Mouse (Mus musculus) C2C12 (cell line): ENCODE measurements at regions not wholly inside any gene's neighbourhood (a gene's known extent, or its start where the extent isn't known, plus 50 kb on each side); places are given as distances from the start of the nearest gene placed in this dataset.

Experiments
- H3K27me3 ChIP-seq: one replicate; pipeline ENCODE4 v1.6.1; 2011; ENCODE audit not compliant: control insufficient read depth, insufficient read depth, insufficient read length
- H3K36me3 ChIP-seq: one replicate; pipeline ENCODE4 v1.6.1; 2011; ENCODE audit not compliant: control insufficient read depth, insufficient read depth
- H3K4me3 ChIP-seq: one replicate; pipeline ENCODE4 v1.5.1; 2011; ENCODE audit warnings: mild to moderate bottlenecking, control low read depth; ENCODE audit not compliant: poor library complexity, insufficient read depth, severe bottlenecking
- H3K79me2 ChIP-seq: one replicate; pipeline ENCODE4 v1.6.1; 2011; ENCODE audit not compliant: control insufficient read depth, insufficient read depth
- H3K79me3 ChIP-seq: one replicate; pipeline ENCODE4 v1.6.1; 2011; ENCODE audit warnings: low read depth, control low read depth
- H3ac ChIP-seq: one replicate; pipeline ENCODE3; 2011; ENCODE audit warnings: low read depth; ENCODE audit not compliant: control insufficient read depth, insufficient read length
- CEBPB ChIP-seq: IDR thresholded peaks from one replicate; pipeline ENCODE4 v1.6.1; 2011; ENCODE audit warnings: low read depth, mild to moderate bottlenecking, control low read depth, moderate library complexity
- CTCF ChIP-seq: IDR thresholded peaks from one replicate; pipeline ENCODE4 v1.5.1; 2011; ENCODE audit not compliant: control insufficient read depth, insufficient read depth, insufficient read length
- FOSL1 ChIP-seq: IDR thresholded peaks from one replicate; pipeline ENCODE4 v1.8.0; 2011; ENCODE audit warnings: mild to moderate bottlenecking, low read length; ENCODE audit not compliant: poor library complexity, insufficient read depth, severe bottlenecking
- MAX ChIP-seq: IDR thresholded peaks from one replicate; pipeline ENCODE4 v1.6.1; 2011; ENCODE audit warnings: mild to moderate bottlenecking, control low read depth
- MYOD1 ChIP-seq: IDR thresholded peaks from one replicate; pipeline ENCODE4 v1.6.1; 2011; ENCODE audit warnings: low read depth; ENCODE audit not compliant: control insufficient read depth, insufficient read length
- MYOG ChIP-seq: IDR thresholded peaks from one replicate; pipeline ENCODE4 v1.6.1; 2011; ENCODE audit not compliant: control insufficient read depth, insufficient read length; ENCODE audit errors: extremely low read depth
- USF1 ChIP-seq: IDR thresholded peaks from one replicate; pipeline ENCODE4 v1.6.1; 2011; ENCODE audit warnings: low read depth, mild to moderate bottlenecking, control low read depth, moderate library complexity

GRCm38 (mm10) chr15:5355332-5355731, 111.3 kb upstream of the Ptger4 start:
- TF ChIP-seq CTCF, result no peak
- TF ChIP-seq FOSL1, result no peak
- TF ChIP-seq MYOG, result no peak
- TF ChIP-seq CEBPB, result no peak
- no peak for TF ChIP-seq MYOD1
- TF ChIP-seq MAX, result no peak
- no peak overlapping the region for H3ac ChIP-seq
- H3K79me3 ChIP-seq, result no peaks in the 10 kb centered on the region
- no peak overlapping the region for H3K4me3 ChIP-seq
- H3K27me3 ChIP-seq, result no peaks in the 10 kb centered on the region
- no peaks in the 10 kb centered on the region for H3K79me2 ChIP-seq
- no peaks in the 10 kb centered on the region for H3K36me3 ChIP-seq

DNA sequence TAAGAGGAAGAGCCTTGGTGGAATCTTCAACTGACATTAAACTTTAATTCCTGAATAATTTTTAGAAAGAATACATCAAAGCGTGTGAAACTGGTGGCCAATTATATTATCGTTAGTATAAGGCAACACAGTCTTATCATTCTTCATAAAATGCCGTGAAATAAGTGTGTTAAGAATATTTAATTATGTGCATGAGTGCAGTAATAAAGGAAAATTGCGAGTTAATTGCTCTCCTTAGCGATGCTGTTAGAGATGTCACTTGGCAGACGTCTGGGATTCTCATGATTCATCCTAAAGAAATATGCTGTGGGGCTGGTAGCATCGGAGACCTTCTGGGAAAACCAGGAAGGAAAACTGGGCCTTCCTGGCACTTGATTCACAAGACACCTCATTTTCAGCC, 110.3 kb upstream of the Ptger4 start:
- Histone ChIP-seq H3K79me3 (no peaks in the 10 kb centered on the region), H3K4me3 (no peak overlapping the region), H3ac (no peak overlapping the region), H3K79me2 (no peaks in the 10 kb centered on the region), H3K27me3 (no peaks in the 10 kb centered on the region), H3K36me3 (no peaks in the 10 kb centered on the region)
- TF ChIP-seq CTCF (no peak), FOSL1 (no peak), USF1 (no peak), MAX (no peak), MYOD1 (no peak), MYOG (no peak), CEBPB (no peak)

DNA sequence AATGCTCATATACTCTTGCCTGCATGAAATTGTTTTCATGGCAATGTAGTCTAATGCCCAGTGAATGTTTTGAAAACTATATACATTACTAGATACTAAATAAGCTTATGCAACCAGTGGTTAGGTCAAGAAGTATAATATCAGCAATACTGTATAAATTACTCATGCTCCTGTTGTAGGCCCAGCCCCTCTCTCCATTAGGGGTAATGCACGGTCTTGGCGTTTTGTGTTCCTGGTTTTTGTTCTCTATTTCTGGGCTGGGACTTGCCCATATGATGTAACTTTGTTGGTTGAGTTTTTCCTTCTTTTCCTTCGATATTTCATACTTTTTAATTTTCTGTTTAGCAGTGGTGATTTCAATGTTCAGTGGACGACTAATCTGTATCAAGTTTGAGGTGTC, 104.9 kb upstream of the Ptger4 start:
- TF ChIP-seq MAX (no peak), CTCF (no peak), MYOG (no peak), FOSL1 (no peak), MYOD1 (no peak), USF1 (no peak), CEBPB (no peak)
- H3ac ChIP-seq, result no peak overlapping the region

DNA sequence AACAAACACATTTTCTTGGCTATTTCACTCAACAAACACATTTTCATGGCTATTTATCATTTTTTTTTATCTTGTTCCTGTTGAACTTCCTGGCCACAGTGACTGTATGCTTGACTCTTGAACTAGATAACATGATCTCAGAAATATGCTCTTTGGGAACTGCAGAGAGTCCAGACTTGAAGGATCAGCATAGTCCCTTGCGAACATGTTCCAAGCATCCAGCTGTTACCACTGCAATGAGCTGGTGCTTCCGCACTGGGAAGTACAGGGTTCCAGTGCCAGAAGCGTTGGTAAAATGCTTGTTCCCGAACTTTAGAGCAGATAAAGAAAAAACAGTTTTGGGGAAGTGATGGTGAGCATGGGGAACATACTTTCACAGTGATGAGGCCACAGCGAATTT, 103.7 kb upstream of the Ptger4 start:
- Histone ChIP-seq H3K4me3 (no peak overlapping the region), H3K36me3 (no peaks in the 10 kb centered on the region), H3K79me2 (no peaks in the 10 kb centered on the region), H3K27me3 (no peaks in the 10 kb centered on the region), H3ac (no peak overlapping the region), H3K79me3 (no peaks in the 10 kb centered on the region)
- TF ChIP-seq CEBPB (no peak), USF1 (no peak), MYOD1 (no peak), MAX (no peak), FOSL1 (no peak), MYOG (no peak), CTCF (no peak)

More for the DNA sequence above, 104.9 kb upstream of the Ptger4 start:
- Histone ChIP-seq H3K27me3 (no peaks in the 10 kb centered on the region), H3K79me3 (no peaks in the 10 kb centered on the region), H3K79me2 (no peaks in the 10 kb centered on the region), H3K36me3 (no peaks in the 10 kb centered on the region), H3K4me3 (no peak overlapping the region)

GRCm38 (mm10) chr15:5346955-5347354, 103.0 kb upstream of the Ptger4 start:
- H3K27me3 ChIP-seq, result no peaks in the 10 kb centered on the region
- TF ChIP-seq MYOD1 (no peak), MAX (no peak), CTCF (no peak), FOSL1 (no peak), MYOG (no peak), USF1 (no peak), CEBPB (no peak)
- no peak overlapping the region for H3ac ChIP-seq
- no peak overlapping the region for H3K4me3 ChIP-seq
- H3K36me3 ChIP-seq, result no peaks in the 10 kb centered on the region
- H3K79me3 ChIP-seq, result no peaks in the 10 kb centered on the region
- no peaks in the 10 kb centered on the region for H3K79me2 ChIP-seq

DNA sequence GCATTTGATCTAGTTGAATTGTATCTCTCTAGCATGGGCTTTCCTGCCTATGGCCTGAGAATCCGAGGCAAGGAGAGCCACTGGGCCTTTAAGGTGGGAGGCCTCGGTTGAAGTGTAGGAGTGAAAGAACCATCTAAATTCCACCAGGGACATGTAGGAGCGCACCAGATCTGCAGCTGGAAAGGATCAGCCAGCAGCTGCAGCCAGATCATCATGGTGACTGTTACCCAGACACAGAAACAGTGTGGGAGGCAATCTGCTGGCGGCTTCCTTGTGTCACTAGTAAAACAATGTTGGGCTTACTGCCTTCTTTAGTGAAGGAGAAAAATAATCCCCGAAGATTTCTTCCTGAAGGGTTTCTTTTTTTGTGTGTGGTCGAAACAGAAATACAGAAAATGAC, 99.8 kb upstream of the Ptger4 start:
- Histone ChIP-seq H3K4me3 (no peak overlapping the region), H3ac (no peak overlapping the region), H3K27me3 (no peaks in the 10 kb centered on the region), H3K79me3 (no peaks in the 10 kb centered on the region), H3K36me3 (no peaks in the 10 kb centered on the region), H3K79me2 (no peaks in the 10 kb centered on the region)
- TF ChIP-seq MYOD1 (no peak), MYOG (no peak), USF1 (no peak), CEBPB (no peak), MAX (no peak), FOSL1 (no peak), CTCF (no peak)
